Mouse (Mus musculus): ENCODE data around the gene Mettl15.

- TF ChIP-seq POLR2A (IDR thresholded peaks at IDR 0.05; ENCODE audit: borderline replicate concordance, extremely low read depth, insufficient read depth, insufficient read length, poor library complexity, severe bottlenecking) (no peak), CTCF (IDR thresholded peaks at IDR 0.05; ENCODE audit: borderline replicate concordance, extremely low read depth, insufficient read depth, insufficient read length) (no peak)
Measured at GRCm38 (mm10) chr2:109262779-109263178, 17.8 kb downstream of the Mettl15 start.
